26 mouse cellular contexts compared by ENCODE assay signal in the genomic region with DNA sequence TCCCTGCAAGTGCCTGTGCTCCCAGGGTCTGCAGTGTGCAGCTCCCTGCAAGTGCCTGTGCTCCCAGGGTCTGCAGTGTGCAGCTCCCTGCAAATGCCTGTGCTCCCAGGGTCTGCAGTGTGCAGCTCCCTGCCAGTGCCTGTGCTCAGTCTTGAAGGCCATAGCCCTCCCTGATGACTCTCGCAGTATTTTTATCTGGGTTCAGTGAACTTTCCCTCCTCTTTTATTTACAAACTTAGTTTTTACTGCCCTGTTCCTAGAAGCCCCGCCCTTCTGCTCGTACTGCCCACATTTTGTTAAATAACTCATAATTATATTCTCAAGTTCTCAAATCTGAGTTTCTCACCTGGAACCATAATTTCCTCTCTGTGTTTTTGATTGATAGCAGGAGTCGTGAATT. TPM values are rescaled to one million over a fixed set of nuclear protein-coding genes. Genes with fewer than 3 reads are reported as not detected.
A peak's percentile ranks its signal among the peaks of the same experiment; 100 is the strongest.
DNase-seq lines count a peak whose midpoint lies in the region; ATAC-seq and TF ChIP-seq lines count a peak whose summit lies in the region.
"Had no signal": no experiment of that assay in that cellular context is flagged by ENCODE, and none has a peak within 500 bp of the region (broad histone marks: within the 10 kb centered on the region; RNA-seq: fewer than 3 reads in every experiment).

No protein-coding gene starts in this region.

- peak overlapping the region; percentile 83 for H3K27ac ChIP-seq in forebrain, embryonic 10.5 days
- no peak overlapping the region for H3K27ac ChIP-seq in forebrain, embryonic 12.5 days
- no peak overlapping the region for H3K27ac ChIP-seq in liver, adult 2 months (replicated peaks; ENCODE audit: insufficient read depth, low read depth, low read length)
- H3K27ac ChIP-seq in liver, postnatal 0 days (ENCODE audit: low read depth) = no peak overlapping the region
- H3K27ac ChIP-seq in hindbrain, embryonic 14.5 days = peak overlapping the region; percentile 38; the same call in 1 of the 2 replicates
- peak overlapping the region; percentile 75 for H3K27ac ChIP-seq in neural tube, embryonic 13.5 days (replicated peaks)
- H3K27ac ChIP-seq: embryonic facial prominence, embryonic 12.5 days; forebrain, embryonic 15.5 days; heart, embryonic 13.5 days; liver, embryonic 15.5 days had no signal

- H3K4me1 ChIP-seq in forebrain, embryonic 10.5 days = peaks cover 60% of the 10 kb centered on the region
- H3K4me1 ChIP-seq in forebrain, embryonic 12.5 days = peaks cover 51% of the 10 kb centered on the region
- no peaks in the 10 kb centered on the region for H3K4me1 ChIP-seq in liver, adult 2 months (ENCODE audit: control insufficient read depth, insufficient read depth, low read length)
- no peaks in the 10 kb centered on the region for H3K4me1 ChIP-seq in liver, postnatal 0 days (ENCODE audit: insufficient read depth)
- H3K4me1 ChIP-seq in hindbrain, embryonic 14.5 days (replicated peaks; ENCODE audit: control insufficient read depth, insufficient read depth, low read length) = 0 out of 2 replicates have a peak, but pooled peaks cover 7% of the 10 kb centered on the region
- peaks cover 47% of the 10 kb centered on the region for H3K4me1 ChIP-seq in neural tube, embryonic 13.5 days (replicated peaks)
- H3K4me1 ChIP-seq: liver, embryonic 15.5 days had no signal

- no peak overlapping the region for H3K4me2 ChIP-seq in forebrain, embryonic 12.5 days
- no peak overlapping the region for H3K4me2 ChIP-seq in liver, postnatal 0 days (ENCODE audit: low read depth, low read length)
- H3K4me2 ChIP-seq in hindbrain, embryonic 14.5 days (replicated peaks) = no peak overlapping the region
- H3K4me2 ChIP-seq in neural tube, embryonic 13.5 days = no peak overlapping the region
- H3K4me2 ChIP-seq: embryonic facial prominence, embryonic 12.5 days; forebrain, embryonic 15.5 days; heart, embryonic 13.5 days; liver, embryonic 15.5 days had no signal

- ATAC-seq in forebrain, embryonic 12.5 days (ENCODE audit: low FRiP score) = no peak
- ATAC-seq in liver, postnatal 0 days = no peak
- no peak for ATAC-seq in hindbrain, embryonic 14.5 days (ENCODE audit: low FRiP score)
- ATAC-seq in neural tube, embryonic 13.5 days (ENCODE audit: low read depth) = no peak
- no peak for ATAC-seq in granulocyte monocyte progenitor cell, adult 5-6 weeks (replicated peaks; ENCODE audit: poor library complexity, severe bottlenecking)
- ATAC-seq: forebrain, embryonic 15.5 days; midbrain, embryonic 16.5 days had no signal

- no peak for DNase-seq in forebrain, embryonic 10.5 days (ENCODE audit: extremely low spot score, low spot score)
- peak; percentile 19 for DNase-seq in liver, adult 2 months (ENCODE audit: extremely low read depth, low read depth, low spot score)
- no peak for DNase-seq in liver, postnatal 0 days
- DNase-seq in hindbrain, embryonic 14.5 days (ENCODE audit: low spot score) = no peak
- DNase-seq in frontal cortex, postnatal 10 days (ENCODE audit: low spot score in 2 of 2) = no peak
- DNase-seq: adrenal gland, adult 2 months; cerebellum, adult 8-10 months; heart, adult 11 months; heart, postnatal 36 days; kidney, adult 11 months; kidney, postnatal 36 days; lung, postnatal 10 days; thymus, postnatal 25 days had no signal

- no peak for TF ChIP-seq EP300 in liver, postnatal 0 days (IDR thresholded peaks at IDR 0.05; ENCODE audit: low read depth)

- no peak overlapping the region for H3K9ac ChIP-seq in forebrain, embryonic 12.5 days
- H3K9ac ChIP-seq in liver, adult 2 months (ENCODE audit: low read depth, low read length) = no peak overlapping the region
- no peak overlapping the region for H3K9ac ChIP-seq in liver, postnatal 0 days (replicated peaks)
- no peak overlapping the region for H3K9ac ChIP-seq in hindbrain, embryonic 14.5 days
- H3K9ac ChIP-seq in neural tube, embryonic 13.5 days = no peak overlapping the region
- H3K9ac ChIP-seq: embryonic facial prominence, embryonic 12.5 days; forebrain, embryonic 15.5 days; liver, embryonic 15.5 days had no signal

- no peak for TF ChIP-seq POLR2A in liver, adult 2 months (IDR thresholded peaks at IDR 0.05; ENCODE audit: extremely low read depth, insufficient read depth, low read length)

- WGBS in forebrain, embryonic 10.5 days = 81% methylated on average over 4 of the region's 4 CpGs
- 69% methylated on average over 4 of the region's 4 CpGs for WGBS in forebrain, embryonic 12.5 days
- WGBS in liver, adult 2 months = 45% methylated on average over 4 of the region's 4 CpGs
- 54% methylated on average over 4 of the region's 4 CpGs for WGBS in liver, postnatal 0 days (ENCODE audit: insufficient replicate concordance)
- 77% methylated on average over 4 of the region's 4 CpGs for WGBS in hindbrain, embryonic 14.5 days
- 59% methylated on average over 4 of the region's 4 CpGs for WGBS in neural tube, embryonic 13.5 days

- H3K36me3 ChIP-seq in forebrain, embryonic 10.5 days (replicated peaks) = no peaks in the 10 kb centered on the region
- H3K36me3 ChIP-seq in forebrain, embryonic 12.5 days (replicated peaks) = no peaks in the 10 kb centered on the region
- H3K36me3 ChIP-seq in liver, adult 2 months (ENCODE audit: control insufficient read depth, insufficient read depth, low read length) = no peaks in the 10 kb centered on the region
- H3K36me3 ChIP-seq in liver, postnatal 0 days (replicated peaks; ENCODE audit: insufficient read depth, low read length) = no peaks in the 10 kb centered on the region
- H3K36me3 ChIP-seq in hindbrain, embryonic 14.5 days (replicated peaks; ENCODE audit: control insufficient read depth, insufficient read depth) = no peaks in the 10 kb centered on the region
- H3K36me3 ChIP-seq in neural tube, embryonic 13.5 days = no peaks in the 10 kb centered on the region
- H3K36me3 ChIP-seq: embryonic facial prominence, embryonic 12.5 days; forebrain, embryonic 15.5 days; heart, embryonic 13.5 days; liver, embryonic 15.5 days had no signal

- H3K27me3 ChIP-seq in forebrain, embryonic 10.5 days (ENCODE audit: poor library complexity, severe bottlenecking) = no peaks in the 10 kb centered on the region
- H3K27me3 ChIP-seq in forebrain, embryonic 12.5 days = no peaks in the 10 kb centered on the region
- H3K27me3 ChIP-seq in liver, adult 2 months (ENCODE audit: control insufficient read depth, insufficient read depth, low read length) = no peaks in the 10 kb centered on the region
- H3K27me3 ChIP-seq in liver, postnatal 0 days (ENCODE audit: insufficient read depth, low read length) = no peaks in the 10 kb centered on the region
- no peaks in the 10 kb centered on the region for H3K27me3 ChIP-seq in hindbrain, embryonic 14.5 days (ENCODE audit: control insufficient read depth, insufficient read depth, low read length)
- no peaks in the 10 kb centered on the region for H3K27me3 ChIP-seq in neural tube, embryonic 13.5 days
- H3K27me3 ChIP-seq: embryonic facial prominence, embryonic 12.5 days; forebrain, embryonic 15.5 days; heart, embryonic 13.5 days; liver, embryonic 15.5 days had no signal

- no peaks in the 10 kb centered on the region for H3K79me2 ChIP-seq in liver, adult 2 months (ENCODE audit: control insufficient read depth, insufficient read depth, low read length)

- no peaks in the 10 kb centered on the region for H3K9me3 ChIP-seq in forebrain, embryonic 10.5 days
- no peaks in the 10 kb centered on the region for H3K9me3 ChIP-seq in forebrain, embryonic 12.5 days
- no peaks in the 10 kb centered on the region for H3K9me3 ChIP-seq in liver, postnatal 0 days (ENCODE audit: low read length)
- H3K9me3 ChIP-seq in hindbrain, embryonic 14.5 days (ENCODE audit: control insufficient read depth, low read length) = no peaks in the 10 kb centered on the region
- no peaks in the 10 kb centered on the region for H3K9me3 ChIP-seq in neural tube, embryonic 13.5 days
- H3K9me3 ChIP-seq: embryonic facial prominence, embryonic 12.5 days; forebrain, embryonic 15.5 days; heart, embryonic 13.5 days; liver, embryonic 15.5 days had no signal

- no peak for TF ChIP-seq CTCF in liver, adult 2 months (IDR thresholded peaks at IDR 0.05; ENCODE audit: low read depth, low read length)
- TF ChIP-seq CTCF in liver, postnatal 0 days (IDR thresholded peaks at IDR 0.05; ENCODE audit: low read depth) = no peak

- H3K4me3 ChIP-seq in forebrain, embryonic 10.5 days = no peak overlapping the region
- H3K4me3 ChIP-seq in forebrain, embryonic 12.5 days (replicated peaks) = no peak overlapping the region
- H3K4me3 ChIP-seq in liver, adult 2 months (ENCODE audit: insufficient read depth, low read depth, low read length) = no peak overlapping the region
- H3K4me3 ChIP-seq in liver, postnatal 0 days (ENCODE audit: low read depth, low read length) = no peak overlapping the region
- no peak overlapping the region for H3K4me3 ChIP-seq in hindbrain, embryonic 14.5 days (replicated peaks; ENCODE audit: low read length)
- H3K4me3 ChIP-seq in neural tube, embryonic 13.5 days = no peak overlapping the region
- H3K4me3 ChIP-seq: embryonic facial prominence, embryonic 12.5 days; erythroblast, embryonic 14.5 days; forebrain, embryonic 15.5 days; heart, embryonic 13.5 days; liver, embryonic 15.5 days had no signal

RNA-seq across cellular contexts. Expression of a gene that starts 10.4 kb away (rescaled TPM):
- 13.3 and 13.4 TPM in 2 replicates for polyA plus RNA-seq in forebrain, embryonic 10.5 days (2016; fragmentation: Nextera tagmentation; extraction: Ambion mirVana)
- 26.5 and 27.5 TPM in 2 replicates for polyA plus RNA-seq in forebrain, embryonic 12.5 days (2016; fragmentation: Nextera tagmentation; extraction: Ambion mirVana)
- 4.9 and 5.0 TPM in 2 replicates for total RNA-seq in liver, adult 2 months (2014; rRNA removed)
- 2.2 and 3.0 TPM in 2 replicates for polyA plus RNA-seq in liver, adult 2 months (2012; rRNA removed)
- polyA plus RNA-seq in liver, postnatal 0 days (2015; fragmentation: Nextera tagmentation; extraction: Ambion mirVana) = 5.2 and 6.3 TPM in 2 replicates
- polyA plus RNA-seq in hindbrain, embryonic 14.5 days (2014; fragmentation: Nextera tagmentation; extraction: Ambion mirVana) = 286 and 356 TPM in 2 replicates
- polyA plus RNA-seq in neural tube, embryonic 13.5 days (2015; fragmentation: Nextera tagmentation; extraction: Ambion mirVana) = 195 and 200 TPM in 2 replicates
- total RNA-seq in granulocyte monocyte progenitor cell, adult 5-6 weeks (2014; fragmentation: Nextera tagmentation) = not detected in 2 replicates
- total RNA-seq in granulocyte monocyte progenitor cell, adult 5-6 weeks (2017) = not detected in 2 replicates
- total RNA-seq: megakaryocyte, adult 5-6 weeks had no signal
- polyA plus RNA-seq: erythroblast, embryonic 14.5 days had no signal

RNA-seq across cellular contexts. Expression of a gene that starts 25.8 kb away (rescaled TPM):
- polyA plus RNA-seq in forebrain, embryonic 10.5 days (2016; fragmentation: Nextera tagmentation; extraction: Ambion mirVana) = 0.31 TPM in 1 of 2 replicates, not detected in the other
- not detected in 2 replicates for polyA plus RNA-seq in forebrain, embryonic 12.5 days (2016; fragmentation: Nextera tagmentation; extraction: Ambion mirVana)
- not detected in 2 replicates for total RNA-seq in liver, adult 2 months (2014; rRNA removed)
- not detected in 2 replicates for polyA plus RNA-seq in liver, adult 2 months (2012; rRNA removed)
- not detected in 2 replicates for polyA plus RNA-seq in liver, postnatal 0 days (2015; fragmentation: Nextera tagmentation; extraction: Ambion mirVana)
- not detected in 2 replicates for polyA plus RNA-seq in hindbrain, embryonic 14.5 days (2014; fragmentation: Nextera tagmentation; extraction: Ambion mirVana)
- not detected in 2 replicates for polyA plus RNA-seq in neural tube, embryonic 13.5 days (2015; fragmentation: Nextera tagmentation; extraction: Ambion mirVana)
- total RNA-seq in granulocyte monocyte progenitor cell, adult 5-6 weeks (2014; fragmentation: Nextera tagmentation) = not detected in 2 replicates
- not detected in 2 replicates for total RNA-seq in granulocyte monocyte progenitor cell, adult 5-6 weeks (2017)
- total RNA-seq: adrenal gland, adult 2 months; heart, postnatal 36 days; layer of hippocampus, postnatal 14 days; left cerebral cortex, postnatal 10 days; megakaryocyte, adult 5-6 weeks had no signal
- polyA plus RNA-seq: adrenal gland, adult 2 months; embryonic facial prominence, embryonic 12.5 days; erythroblast, embryonic 14.5 days; heart, embryonic 13.5 days; limb, embryonic 14.5 days; liver, embryonic 15.5 days; midbrain, embryonic 16.5 days had no signal

RNA-seq across cellular contexts. Expression of a gene that starts 57.1 kb away (rescaled TPM):
- polyA plus RNA-seq in forebrain, embryonic 10.5 days (2016; fragmentation: Nextera tagmentation; extraction: Ambion mirVana) = 67.9 TPM in 2 replicates
- 55.8 and 58.8 TPM in 2 replicates for polyA plus RNA-seq in forebrain, embryonic 12.5 days (2016; fragmentation: Nextera tagmentation; extraction: Ambion mirVana)
- total RNA-seq in liver, adult 2 months (2014; rRNA removed) = 36.6 and 40.3 TPM in 2 replicates
- polyA plus RNA-seq in liver, adult 2 months (2012; rRNA removed) = 39.7 and 48.5 TPM in 2 replicates
- polyA plus RNA-seq in liver, postnatal 0 days (2015; fragmentation: Nextera tagmentation; extraction: Ambion mirVana) = 48.5 and 48.7 TPM in 2 replicates
- polyA plus RNA-seq in hindbrain, embryonic 14.5 days (2014; fragmentation: Nextera tagmentation; extraction: Ambion mirVana) = 63.8 and 67.2 TPM in 2 replicates
- polyA plus RNA-seq in neural tube, embryonic 13.5 days (2015; fragmentation: Nextera tagmentation; extraction: Ambion mirVana) = 65.9 and 76.2 TPM in 2 replicates
- 21.3 and 32.5 TPM in 2 replicates for total RNA-seq in granulocyte monocyte progenitor cell, adult 5-6 weeks (2014; fragmentation: Nextera tagmentation)
- total RNA-seq in granulocyte monocyte progenitor cell, adult 5-6 weeks (2017) = 37.4 and 43.8 TPM in 2 replicates

Comparison
In these comparisons a context has a peak if more than half of its experiments do, and no peak if none do; other contexts are left out.
1. H3K27ac ChIP-seq: peak in forebrain, embryonic 10.5 days (single experiment), hindbrain, embryonic 14.5 days (single experiment) and neural tube, embryonic 13.5 days (single experiment); none in forebrain, embryonic 12.5 days (single experiment), liver, adult 2 months (single experiment) and liver, postnatal 0 days (single experiment).